Mouse (Mus musculus): ENCODE results near the gene Usp5. TPM values are rescaled to one million over a fixed set of nuclear protein-coding genes. Genes with fewer than 3 reads are reported as not detected.

Usp5 gene
- polyA plus RNA-seq, 1 experiment from 2014 or later, result 162 TPM

DNA sequence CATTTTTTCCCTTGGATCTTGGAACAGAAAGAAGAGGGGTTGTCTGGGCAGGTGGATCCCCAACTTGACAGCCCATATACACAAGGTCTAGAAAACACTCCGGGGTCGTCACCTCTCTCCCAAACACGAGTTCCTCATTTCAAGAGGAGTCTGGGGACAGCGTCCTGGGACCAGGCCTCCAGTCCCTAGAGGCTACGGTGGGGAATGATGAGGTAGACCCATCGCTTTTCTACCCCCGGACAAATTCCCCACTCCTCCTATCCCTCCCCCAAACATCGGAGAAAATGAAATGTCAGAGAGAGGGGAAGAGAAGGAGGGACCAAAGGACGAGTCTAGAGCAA lies 60.6 kb downstream of the Usp5 start:
- peak overlapping the region; percentile 57; the same call in 1 of the 2 replicates for H3K9ac ChIP-seq (replicated peaks; ENCODE audit: low read depth, low read length)
- peak; percentile 3; the same call in 1 of the 2 replicates for ATAC-seq (ENCODE audit: low read depth)

DNA sequence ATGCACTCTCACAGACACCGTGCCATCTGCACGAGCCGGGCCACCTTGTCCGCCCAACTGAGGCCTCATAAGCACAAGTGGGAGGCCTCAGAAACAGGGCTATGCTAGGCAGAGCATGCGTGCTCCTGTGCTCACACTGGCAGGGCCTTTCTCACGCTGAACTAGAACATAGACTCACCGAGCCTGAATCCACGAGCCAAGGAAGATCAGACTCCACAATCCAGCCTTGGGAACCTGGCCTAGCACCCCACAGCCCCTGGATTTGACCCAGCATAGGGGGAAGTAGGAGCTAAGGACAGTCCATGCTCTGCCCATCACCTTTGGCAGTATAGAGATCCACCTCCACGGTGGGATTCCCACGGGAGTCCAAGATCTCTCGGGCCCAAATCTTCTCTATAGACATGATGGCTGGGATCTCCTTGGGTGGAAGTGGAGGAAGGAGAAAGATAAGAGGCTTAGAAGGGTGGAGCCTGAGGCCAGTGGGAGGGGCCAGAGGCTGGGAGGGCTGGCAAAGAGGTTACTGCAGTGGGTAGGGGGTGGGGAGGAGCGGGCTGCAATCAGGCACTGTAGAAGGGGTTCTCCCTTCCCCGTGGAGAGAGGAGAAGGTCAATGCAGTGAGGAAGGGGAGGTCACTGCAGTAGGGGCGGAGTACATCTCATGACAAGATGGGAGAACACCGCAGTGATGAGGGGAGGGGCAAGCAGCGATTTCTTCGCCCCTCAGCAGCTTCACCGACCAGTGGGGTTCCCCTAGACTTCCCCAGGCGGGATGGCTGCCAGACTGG lies 61.2 kb downstream of the Usp5 start:
- peak overlapping the region; percentile 71 for H3K4me2 ChIP-seq (ENCODE audit: low read depth, low read length)
- H3K4me1 ChIP-seq (ENCODE audit: control insufficient read depth, insufficient read depth, low read length), result peaks cover 9% of the 10 kb centered on the region
- peak; percentile 39 for ATAC-seq (ENCODE audit: low read depth)
- H3K9ac ChIP-seq (replicated peaks; ENCODE audit: low read depth, low read length), result peak overlapping the region; percentile 57; the same call in 1 of the 2 replicates
- H3K27ac ChIP-seq (ENCODE audit: low read depth, low read length), result no peak overlapping the region
- H3K9me3 ChIP-seq (ENCODE audit: control insufficient read depth, low read length), result no peaks in the 10 kb centered on the region
- no peaks in the 10 kb centered on the region; the same call in 1 of the 2 replicates for H3K27me3 ChIP-seq (ENCODE audit: control insufficient read depth, insufficient read depth, low read length)
- 28% methylated on average over 19 of the region's 19 CpGs for WGBS
- no peaks in the 10 kb centered on the region for H3K36me3 ChIP-seq (ENCODE audit: control insufficient read depth, insufficient read depth, low read length)
- peak overlapping the region; percentile 47 for H3K4me3 ChIP-seq (ENCODE audit: low read depth, low read length)

More for the DNA sequence above, 60.6 kb downstream of the Usp5 start:
- WGBS, result 5% methylated on average over 9 of the region's 9 CpGs
- peak overlapping the region; percentile 64; the same call in 1 of the 2 replicates for H3K27ac ChIP-seq (ENCODE audit: low read depth, low read length)
- H3K4me1 ChIP-seq (ENCODE audit: control insufficient read depth, insufficient read depth, low read length), result peaks cover 9% of the 10 kb centered on the region
- H3K9me3 ChIP-seq (ENCODE audit: control insufficient read depth, low read length), result no peaks in the 10 kb centered on the region
- no peaks in the 10 kb centered on the region; the same call in 1 of the 2 replicates for H3K27me3 ChIP-seq (ENCODE audit: control insufficient read depth, insufficient read depth, low read length)
- peak overlapping the region; percentile 47 for H3K4me3 ChIP-seq (ENCODE audit: low read depth, low read length)
- H3K4me2 ChIP-seq (ENCODE audit: low read depth, low read length), result peak overlapping the region; percentile 71
- no peaks in the 10 kb centered on the region for H3K36me3 ChIP-seq (ENCODE audit: control insufficient read depth, insufficient read depth, low read length)

DNA sequence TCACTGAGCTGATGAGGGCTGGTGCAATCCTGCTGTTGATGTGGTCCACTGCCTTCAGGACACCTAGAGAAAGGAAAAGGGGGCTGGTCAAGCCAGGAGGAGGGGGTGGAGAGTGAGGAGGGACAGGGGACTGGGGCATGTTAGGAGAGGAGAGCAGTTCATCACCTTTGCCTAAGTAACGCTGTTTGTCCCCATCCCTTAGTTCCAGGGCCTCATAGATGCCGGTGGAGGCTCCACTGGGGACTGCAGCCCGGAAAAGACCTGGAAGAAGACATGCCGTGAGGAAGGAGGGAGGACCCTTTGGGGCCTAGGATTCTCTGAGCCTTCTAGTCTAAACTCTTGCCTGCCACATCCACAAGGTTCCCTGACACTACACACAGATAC lies 61.8 kb downstream of the Usp5 start:
- no peak overlapping the region for H3K27ac ChIP-seq (ENCODE audit: low read depth, low read length)
- no peak for ATAC-seq (ENCODE audit: low read depth)

DNA sequence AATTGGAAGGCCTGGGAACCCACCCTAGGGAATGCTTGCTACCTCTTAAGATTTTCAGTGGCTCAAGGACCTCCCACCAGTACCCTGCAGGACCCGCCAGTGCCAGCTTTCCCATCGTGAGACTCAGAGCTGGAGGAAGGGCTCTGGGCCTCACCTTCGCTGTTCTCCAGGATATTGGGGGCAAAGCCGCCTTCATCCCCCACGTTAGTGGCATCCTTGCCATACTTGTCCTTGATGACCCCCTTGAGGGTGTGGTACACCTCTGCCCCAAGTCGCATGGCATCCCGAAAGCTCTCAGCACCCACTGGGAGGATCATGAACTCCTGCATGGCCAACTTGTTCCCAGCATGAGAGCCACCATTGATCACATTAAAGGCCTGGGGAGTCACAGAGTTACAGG lies 63.3 kb downstream of the Usp5 start:
- peaks cover 9% of the 10 kb centered on the region for H3K4me1 ChIP-seq (ENCODE audit: control insufficient read depth, insufficient read depth, low read length)
- no peak overlapping the region for H3K27ac ChIP-seq (ENCODE audit: low read depth, low read length)
- no peaks in the 10 kb centered on the region; the same call in 1 of the 2 replicates for H3K27me3 ChIP-seq (ENCODE audit: control insufficient read depth, insufficient read depth, low read length)
- 85% methylated on average over 7 of the region's 7 CpGs for WGBS
- H3K4me3 ChIP-seq (ENCODE audit: low read depth, low read length), result no peak overlapping the region
- H3K9me3 ChIP-seq (ENCODE audit: control insufficient read depth, low read length), result no peaks in the 10 kb centered on the region
- no peaks in the 10 kb centered on the region for H3K36me3 ChIP-seq (ENCODE audit: control insufficient read depth, insufficient read depth, low read length)
- H3K9ac ChIP-seq (replicated peaks; ENCODE audit: low read depth, low read length), result no peak overlapping the region
- ATAC-seq (ENCODE audit: low read depth), result no peak
- H3K4me2 ChIP-seq (ENCODE audit: low read depth, low read length), result no peak overlapping the region

More for the DNA sequence above, 61.8 kb downstream of the Usp5 start:
- Histone ChIP-seq H3K4me2 (ENCODE audit: low read depth, low read length) (peak overlapping the region; percentile 71; the same call in 1 of the 2 replicates), H3K27me3 (ENCODE audit: control insufficient read depth, insufficient read depth, low read length) (no peaks in the 10 kb centered on the region; the same call in 1 of the 2 replicates), H3K9me3 (ENCODE audit: control insufficient read depth, low read length) (no peaks in the 10 kb centered on the region), H3K4me1 (ENCODE audit: control insufficient read depth, insufficient read depth, low read length) (peaks cover 9% of the 10 kb centered on the region), H3K9ac (replicated peaks; ENCODE audit: low read depth, low read length) (no peak overlapping the region), H3K36me3 (ENCODE audit: control insufficient read depth, insufficient read depth, low read length) (no peaks in the 10 kb centered on the region), H3K4me3 (ENCODE audit: low read depth, low read length) (peak overlapping the region; percentile 47; the same call in 1 of the 2 replicates)
- 50% methylated on average over 4 of the region's 4 CpGs for WGBS

Other genes with a start within 250 kb of the Usp5 start
- gene C1s2, start 193.4 kb downstream of the Usp5 start, polyA plus RNA-seq (2014; fragmentation: Nextera tagmentation; extraction: Ambion mirVana), result 0.16 TPM in 1 of 2 replicates, not detected in the other
- 40.0 and 44.7 TPM in 2 replicates for gene Lpcat3, start 166.5 kb downstream of the Usp5 start, polyA plus RNA-seq (2014; fragmentation: Nextera tagmentation; extraction: Ambion mirVana)
- gene Emg1, start 117.3 kb downstream of the Usp5 start, polyA plus RNA-seq (2014; fragmentation: Nextera tagmentation; extraction: Ambion mirVana), result 94.2 and 99.8 TPM in 2 replicates
- gene Phb2, start 117.1 kb downstream of the Usp5 start, polyA plus RNA-seq (2014; fragmentation: Nextera tagmentation; extraction: Ambion mirVana), result 242 and 258 TPM in 2 replicates
- gene Ptpn6, start 90.8 kb downstream of the Usp5 start, polyA plus RNA-seq (2014; fragmentation: Nextera tagmentation; extraction: Ambion mirVana), result 2.6 and 4.4 TPM in 2 replicates
- gene Grcc10, start 88.1 kb downstream of the Usp5 start, polyA plus RNA-seq (2014; fragmentation: Nextera tagmentation; extraction: Ambion mirVana), result 634 and 689 TPM in 2 replicates
- gene Gm45234, start 73.5 kb downstream of the Usp5 start, polyA plus RNA-seq (2014; fragmentation: Nextera tagmentation; extraction: Ambion mirVana), result not detected in 2 replicates
- 21.5 and 27.5 TPM in 2 replicates for gene Atn1, start 73.0 kb downstream of the Usp5 start, polyA plus RNA-seq (2014; fragmentation: Nextera tagmentation; extraction: Ambion mirVana)
- gene Eno2, start 59.8 kb downstream of the Usp5 start, polyA plus RNA-seq (2014; fragmentation: Nextera tagmentation; extraction: Ambion mirVana), result 154 and 205 TPM in 2 replicates
- 0.67 and 0.92 TPM in 2 replicates for gene Lrrc23, start 49.8 kb downstream of the Usp5 start, polyA plus RNA-seq (2014; fragmentation: Nextera tagmentation; extraction: Ambion mirVana)
- 3.9 and 4.4 TPM in 2 replicates for gene Spsb2, start 20.8 kb downstream of the Usp5 start, polyA plus RNA-seq (2014; fragmentation: Nextera tagmentation; extraction: Ambion mirVana)
- 393 and 412 TPM in 2 replicates for gene Tpi1, start 15.2 kb downstream of the Usp5 start, polyA plus RNA-seq (2014; fragmentation: Nextera tagmentation; extraction: Ambion mirVana)
- gene Cdca3, start 63 bp upstream of the Usp5 start, polyA plus RNA-seq (2014; fragmentation: Nextera tagmentation; extraction: Ambion mirVana), result 16.8 and 16.9 TPM in 2 replicates
- 0.44 and 0.54 TPM in 2 replicates for gene Gnb3, start 10.8 kb upstream of the Usp5 start, polyA plus RNA-seq (2014; fragmentation: Nextera tagmentation; extraction: Ambion mirVana)
- gene P3h3, start 28.3 kb upstream of the Usp5 start, polyA plus RNA-seq (2014; fragmentation: Nextera tagmentation; extraction: Ambion mirVana), result 19.1 and 23.7 TPM in 2 replicates
- gene Gpr162, start 34.5 kb upstream of the Usp5 start, polyA plus RNA-seq (2014; fragmentation: Nextera tagmentation; extraction: Ambion mirVana), result 11.2 and 14.2 TPM in 2 replicates
- 0.12 TPM in 1 of 2 replicates, not detected in the other for gene Cd4, start 58.7 kb upstream of the Usp5 start, polyA plus RNA-seq (2014; fragmentation: Nextera tagmentation; extraction: Ambion mirVana)
- gene Lag3, start 82.2 kb upstream of the Usp5 start, polyA plus RNA-seq (2014; fragmentation: Nextera tagmentation; extraction: Ambion mirVana), result 2.6 and 3.4 TPM in 2 replicates
- 664 and 670 TPM in 2 replicates for gene Ptms, start 90.6 kb upstream of the Usp5 start, polyA plus RNA-seq (2014; fragmentation: Nextera tagmentation; extraction: Ambion mirVana)
- 560 and 584 TPM in 2 replicates for gene Mlf2, start 101.9 kb upstream of the Usp5 start, polyA plus RNA-seq (2014; fragmentation: Nextera tagmentation; extraction: Ambion mirVana)
- gene Cops7a, start 136.1 kb upstream of the Usp5 start, polyA plus RNA-seq (2014; fragmentation: Nextera tagmentation; extraction: Ambion mirVana), result 89.5 and 93.8 TPM in 2 replicates
- 41.3 and 62.3 TPM in 2 replicates for gene Pianp, start 167.2 kb upstream of the Usp5 start, polyA plus RNA-seq (2014; fragmentation: Nextera tagmentation; extraction: Ambion mirVana)
- gene Zfp384, start 179.7 kb upstream of the Usp5 start, polyA plus RNA-seq (2014; fragmentation: Nextera tagmentation; extraction: Ambion mirVana), result 12.3 and 16.5 TPM in 2 replicates
- 105 and 116 TPM in 2 replicates for gene Ing4, start 210.3 kb upstream of the Usp5 start, polyA plus RNA-seq (2014; fragmentation: Nextera tagmentation; extraction: Ambion mirVana)
- gene Acrbp, start 220.2 kb upstream of the Usp5 start, polyA plus RNA-seq (2014; fragmentation: Nextera tagmentation; extraction: Ambion mirVana), result 16.8 and 19.8 TPM in 2 replicates
- gene Lpar5, start 238.4 kb upstream of the Usp5 start, polyA plus RNA-seq (2014; fragmentation: Nextera tagmentation; extraction: Ambion mirVana), result 0.70 and 0.91 TPM in 2 replicates